Mouse (Mus musculus) cerebellum, postnatal 25 days (tissue): ENCODE measurements at regions not wholly inside any gene's neighbourhood (a gene's known extent, or its start where the extent isn't known, plus 50 kb on each side); places are given as distances from the start of the nearest gene placed in this dataset.

Source experiments
- DNase-seq, 2 experiments: peaks; one replicate each; pipeline ENCODE4 v3.0.0; 2021; ENCODE audit warnings: mixed read lengths in 2 of 2

DNA sequence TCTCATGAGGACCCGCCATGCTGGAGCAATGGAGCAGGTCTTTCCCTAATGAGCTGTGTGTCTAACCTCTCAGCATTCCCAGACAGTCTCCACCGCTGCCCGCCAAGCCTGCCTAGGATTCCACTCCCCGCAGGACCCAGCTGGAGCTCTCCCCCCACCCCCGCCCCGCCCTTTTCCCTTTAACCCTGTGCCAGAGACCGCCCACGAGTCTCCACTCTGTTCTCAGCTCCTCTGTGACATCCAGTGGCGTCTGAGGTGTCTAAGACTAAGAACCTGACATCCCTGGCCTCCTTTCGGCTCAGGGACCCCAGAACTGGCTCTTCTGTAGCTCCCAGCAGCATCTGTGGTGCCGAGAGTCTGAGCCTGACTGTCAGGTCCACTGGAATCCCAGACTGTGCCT is 50.9 kb upstream of the Tpp2 start:
- no peak for DNase-seq

DNA sequence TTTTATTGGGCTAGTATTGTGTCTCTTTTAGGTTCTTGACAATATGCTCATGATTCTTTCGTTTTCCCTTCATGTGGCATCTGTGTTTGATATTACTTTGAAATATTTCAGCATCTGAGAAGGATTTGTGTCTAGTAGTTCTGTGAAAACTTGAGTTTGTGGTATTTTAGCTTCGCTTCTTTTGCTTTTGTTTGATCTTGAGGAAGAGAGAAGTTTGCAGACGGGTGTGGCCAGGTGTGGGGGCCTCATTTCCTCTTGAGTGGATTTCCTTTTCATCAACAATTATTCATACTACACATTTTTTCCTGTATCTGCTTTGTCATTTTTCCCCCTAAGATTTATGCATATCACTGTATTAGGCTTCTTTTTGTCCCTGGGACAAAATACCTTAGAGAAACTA is 52.8 kb upstream of the Uxs1 start:
- DNase-seq: no peak

DNA sequence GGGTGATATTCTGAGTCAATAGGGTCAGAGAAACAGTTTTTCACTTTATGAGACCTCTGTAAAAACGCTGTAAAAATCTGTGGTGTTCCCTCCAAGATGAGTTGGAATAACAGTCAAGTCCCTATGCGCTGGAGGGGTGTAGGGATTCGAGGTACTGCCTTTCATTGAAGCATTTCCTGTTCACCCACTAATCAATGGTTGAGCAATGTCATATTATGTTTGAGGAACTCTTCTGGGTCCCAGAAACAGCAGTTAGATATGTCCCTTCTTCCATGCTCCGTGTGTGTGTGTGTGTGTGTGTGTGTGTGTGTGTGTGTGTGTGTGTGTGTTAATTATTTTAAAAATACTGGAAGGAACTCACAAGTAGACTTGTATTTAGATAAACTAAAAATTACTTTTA is 52.3 kb upstream of the Uxs1 start:
- DNase-seq: no peak

DNA sequence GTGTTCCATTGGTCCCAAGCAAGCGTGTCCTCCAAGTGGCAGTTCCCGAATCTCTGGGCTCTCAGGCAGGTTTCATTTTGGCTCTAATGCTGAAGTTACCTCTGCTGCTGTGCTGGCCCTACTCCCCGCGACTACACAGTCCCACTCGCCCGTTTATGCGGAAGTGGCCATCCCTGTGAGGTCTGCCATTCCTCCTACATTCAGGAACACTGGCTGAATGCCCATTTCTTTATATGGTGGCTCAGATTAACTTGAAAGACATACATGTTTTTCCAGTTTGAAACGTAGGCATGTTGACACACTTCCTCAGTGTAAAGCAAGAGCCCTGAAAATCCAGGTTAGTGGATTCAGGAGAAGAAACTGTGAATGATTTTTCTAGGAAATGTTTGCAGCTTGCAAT is 51.6 kb upstream of the Uxs1 start:
- DNase-seq: no peak

DNA sequence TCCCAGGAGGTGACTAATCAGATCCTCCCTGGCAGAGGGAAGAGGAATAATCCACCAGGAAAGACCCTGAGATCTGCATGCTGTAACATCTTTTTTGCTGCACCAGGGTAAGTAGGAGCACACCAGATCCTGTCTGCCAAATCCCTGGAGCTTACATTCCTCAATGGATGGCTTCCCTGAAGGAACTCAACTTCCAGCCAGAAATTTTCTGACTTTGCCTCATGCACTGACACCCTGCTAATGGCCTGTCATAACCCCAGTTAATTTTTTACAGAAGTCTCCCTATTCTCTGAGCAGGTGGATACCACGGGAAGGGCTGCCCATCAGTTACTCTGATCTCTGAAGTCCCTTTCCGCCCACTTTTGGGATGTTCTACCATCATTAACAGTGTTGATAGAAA is 50.6 kb upstream of the Uxs1 start:
- peak in 1 of 2 experiments; percentile 10 for DNase-seq

DNA sequence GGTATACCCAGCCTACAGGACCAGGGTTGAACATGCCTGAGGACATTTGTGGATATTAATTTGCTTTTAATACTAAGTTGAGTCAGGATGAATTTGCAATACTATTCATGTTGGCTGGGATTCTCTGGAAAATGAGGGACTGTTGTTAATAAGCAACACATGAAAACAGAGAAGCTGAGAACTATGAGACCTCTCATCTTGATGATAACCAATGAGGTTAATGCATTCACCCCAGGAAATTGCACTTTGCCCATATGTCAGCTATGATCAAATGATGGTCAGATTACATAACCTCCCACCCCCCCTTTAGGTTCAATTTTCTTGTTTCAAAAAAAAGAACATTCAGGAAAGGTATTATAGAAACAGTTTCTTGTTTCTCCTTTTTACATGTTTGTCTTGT is 50.1 kb upstream of the Uxs1 start:
- DNase-seq: no peak
